Mouse (Mus musculus): ENCODE measurements around the gene Ccnd3.

Gene Ccnd3

DNA sequence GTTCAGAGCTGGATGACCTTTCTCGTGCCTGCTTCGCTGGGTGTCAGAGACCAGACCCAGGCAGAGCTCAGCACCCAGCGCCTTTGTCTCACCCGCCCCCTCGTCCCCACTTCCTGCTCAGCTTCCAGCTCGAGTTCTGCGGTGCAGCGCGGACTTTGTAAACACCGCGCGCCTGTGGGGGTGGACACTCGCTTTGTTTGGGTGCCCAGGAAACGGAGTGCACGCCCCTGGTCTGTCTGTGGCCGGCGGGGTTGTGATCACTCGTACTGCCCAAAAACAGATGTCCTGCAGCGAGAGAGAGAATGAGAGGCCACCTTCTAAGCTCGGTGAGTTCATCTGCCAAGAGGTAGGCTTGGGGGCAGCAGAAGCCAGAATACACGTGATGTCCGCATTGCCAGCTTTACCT is at the start of gene Ccnd3:
Ccnd3 (plus strand) TSS at position 111 of the 406 bp plus-strand sequence.
- peak; percentile 18; the same call in 1 of the 2 replicates for ATAC-seq (ENCODE audit: low TSS enrichment)

DNA sequence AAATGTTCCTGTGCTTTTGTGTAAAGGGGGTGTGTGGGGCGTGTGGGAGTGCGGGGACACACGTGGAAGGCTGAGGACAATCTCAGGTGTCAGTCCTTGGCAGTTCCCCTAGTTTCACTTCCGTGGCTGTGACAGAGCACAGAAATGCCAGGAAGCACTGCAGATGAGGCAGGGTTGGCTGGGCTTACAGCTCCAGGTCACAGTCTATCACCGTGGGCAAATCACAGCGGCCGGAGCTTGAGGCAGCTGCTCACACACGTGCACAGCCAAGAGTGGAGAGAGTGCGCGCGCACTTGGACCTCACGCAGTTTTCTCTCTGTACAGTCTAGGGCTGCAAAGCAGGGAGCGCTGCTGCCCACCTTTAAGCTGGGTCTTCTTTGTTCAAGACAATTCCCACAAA is 46.5 kb upstream of the Ccnd3 start:
- no peak for ATAC-seq (ENCODE audit: low TSS enrichment)

DNA sequence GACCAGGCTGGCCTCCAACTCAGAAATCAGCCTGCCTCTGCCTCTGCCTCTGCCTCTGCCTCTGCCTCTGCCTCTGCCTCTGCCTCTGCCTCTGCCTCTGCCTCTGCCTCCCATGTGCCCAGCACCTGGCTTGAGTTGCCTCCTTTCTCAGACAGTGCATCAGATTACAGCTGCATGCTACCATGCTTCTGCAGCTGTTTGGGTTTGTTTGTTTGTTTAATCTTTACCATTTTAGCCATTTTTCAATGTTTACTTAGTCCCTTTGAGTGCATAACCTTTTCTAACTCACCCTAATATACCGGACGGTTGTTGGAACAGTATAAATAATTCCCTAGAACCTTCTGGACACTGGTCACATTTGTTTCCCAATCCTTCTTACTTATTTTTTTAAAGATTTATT is 45.9 kb upstream of the Ccnd3 start:
- ATAC-seq (ENCODE audit: low TSS enrichment) = no peak

DNA sequence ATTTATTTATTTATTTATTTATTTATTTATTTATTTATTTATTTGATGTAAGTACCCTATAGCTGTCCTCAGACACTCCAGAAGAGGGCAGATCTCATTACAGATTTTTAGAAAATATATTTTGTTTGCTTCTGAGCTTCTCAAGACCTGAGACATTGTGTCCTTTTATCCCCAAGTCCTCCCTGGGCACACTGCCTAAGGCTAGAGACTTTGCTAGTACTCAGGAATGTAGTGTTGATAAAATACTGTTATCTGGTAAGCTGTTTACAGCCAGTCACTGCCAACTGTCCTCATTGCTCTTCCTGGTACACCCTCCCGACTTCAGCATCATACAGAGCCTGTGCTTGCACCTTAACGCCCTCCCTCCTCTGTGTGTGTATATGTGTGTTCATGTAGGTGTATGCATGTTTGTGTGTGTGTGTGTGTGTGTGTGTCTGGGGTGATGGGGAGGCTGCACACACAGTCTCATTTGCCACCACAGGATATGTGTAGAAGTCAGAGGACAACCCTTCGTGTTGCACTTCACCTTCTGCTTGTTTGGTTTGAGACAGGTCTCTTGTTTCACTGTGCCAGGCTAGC is 45.4 kb upstream of the Ccnd3 start:
- no peak for ATAC-seq (ENCODE audit: low TSS enrichment)

DNA sequence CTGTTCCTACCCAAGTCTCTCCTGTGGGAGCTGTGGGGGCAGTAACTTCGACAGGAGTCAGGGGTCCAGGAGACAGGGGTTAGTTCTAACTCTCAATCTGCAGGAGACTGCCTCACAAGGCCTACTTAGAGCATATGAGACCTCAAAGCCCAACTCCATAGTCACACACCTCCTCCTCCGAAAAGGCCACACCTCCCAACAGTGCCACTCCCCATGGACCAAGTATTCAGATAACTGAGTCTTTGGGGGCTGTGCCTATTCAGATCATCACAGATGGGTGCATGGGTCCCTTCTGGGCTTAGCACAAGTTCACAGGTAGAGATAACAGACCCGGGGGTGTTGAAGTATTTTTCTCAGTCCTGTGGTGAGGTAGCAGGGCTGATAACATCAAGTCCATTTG is 43.2 kb upstream of the Ccnd3 start:
- ATAC-seq (ENCODE audit: low TSS enrichment) = no peak

DNA sequence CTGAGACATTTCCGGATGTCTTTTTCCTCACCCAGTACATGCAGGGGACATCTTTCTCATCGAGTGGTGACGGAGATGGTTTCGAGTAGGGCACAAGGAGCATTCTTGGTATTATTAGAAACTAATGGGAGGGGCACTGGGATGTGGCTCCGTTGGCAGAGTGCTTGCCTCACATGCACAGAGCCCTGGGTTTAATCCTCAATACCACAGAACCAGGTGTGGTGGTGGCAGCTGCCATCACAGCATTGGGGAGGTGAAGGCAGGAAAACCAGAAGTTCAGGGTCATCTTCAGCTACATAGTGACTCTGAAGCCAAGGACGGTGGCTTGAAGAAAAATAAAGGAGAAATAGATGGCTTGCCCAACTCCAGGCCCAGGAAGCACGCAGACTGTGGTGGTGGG is 42.6 kb upstream of the Ccnd3 start:
- no peak for ATAC-seq (ENCODE audit: low TSS enrichment)

DNA sequence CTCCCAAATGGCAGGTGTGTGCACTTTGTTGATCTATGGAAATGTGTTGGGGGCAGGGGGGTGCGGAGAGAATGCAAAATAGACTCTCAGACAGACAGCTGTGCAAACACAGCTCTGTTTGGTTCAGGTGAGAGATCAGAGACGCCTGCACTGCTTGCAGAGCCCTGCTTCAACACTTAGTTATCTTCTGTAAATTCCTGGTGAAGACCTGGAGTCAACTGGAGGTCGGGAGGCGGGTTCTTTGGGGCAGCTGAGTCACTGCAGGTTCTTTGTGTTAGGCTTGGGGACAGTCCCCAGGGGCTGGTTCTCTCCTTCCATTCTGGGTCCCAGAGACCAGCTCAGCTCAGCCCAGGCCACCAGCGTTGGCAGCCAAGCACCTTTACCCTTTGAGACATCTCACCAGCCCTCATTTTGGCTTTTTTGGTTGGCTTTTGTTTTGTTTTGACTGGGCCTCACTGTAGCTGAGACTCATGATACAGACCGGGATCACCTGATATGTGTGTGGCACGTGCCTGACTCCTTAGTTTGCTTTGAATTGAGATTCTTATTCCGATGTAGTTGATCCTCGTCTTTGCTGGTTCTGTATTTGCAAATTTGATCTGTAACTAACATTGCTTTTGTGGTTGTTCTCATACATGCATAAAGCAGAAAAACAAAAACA is 42.0 kb upstream of the Ccnd3 start:
- ATAC-seq (ENCODE audit: low TSS enrichment) = no peak

DNA sequence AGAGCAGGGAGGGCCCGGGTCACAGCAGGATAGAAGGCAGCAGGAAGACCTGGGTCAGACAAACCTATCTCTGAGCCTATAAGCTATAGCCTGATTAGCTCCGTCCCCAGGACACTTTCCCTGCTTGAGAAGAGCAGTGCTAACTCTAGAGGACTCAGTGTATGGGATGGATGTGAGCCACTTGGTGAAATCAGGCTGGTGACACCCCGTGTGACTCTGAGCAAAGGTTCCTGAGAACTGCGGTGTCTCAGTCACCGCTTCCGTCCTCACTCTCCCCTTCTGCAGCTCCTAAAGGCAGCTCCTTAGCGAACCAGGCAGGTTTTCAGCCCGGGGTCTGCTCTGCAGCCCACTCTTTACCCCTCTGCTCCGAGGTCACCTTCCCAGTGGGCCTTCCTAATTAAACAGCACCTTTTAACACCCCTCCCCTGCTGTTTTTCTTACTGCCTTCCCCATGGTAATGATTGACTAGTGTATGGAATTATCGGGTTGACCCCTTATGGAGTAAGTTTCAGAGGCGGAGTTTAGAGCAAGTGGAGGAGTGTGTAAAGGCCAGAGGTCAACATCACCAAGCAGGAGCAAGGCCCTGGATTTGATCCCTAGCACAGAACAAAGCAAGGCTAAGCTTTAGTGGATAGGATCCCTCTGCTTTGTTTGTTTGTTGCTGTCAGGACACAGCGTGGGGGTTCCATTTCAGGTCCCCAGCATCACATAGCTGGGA is 40.4 kb upstream of the Ccnd3 start:
- ATAC-seq (ENCODE audit: low TSS enrichment) = no peak

DNA sequence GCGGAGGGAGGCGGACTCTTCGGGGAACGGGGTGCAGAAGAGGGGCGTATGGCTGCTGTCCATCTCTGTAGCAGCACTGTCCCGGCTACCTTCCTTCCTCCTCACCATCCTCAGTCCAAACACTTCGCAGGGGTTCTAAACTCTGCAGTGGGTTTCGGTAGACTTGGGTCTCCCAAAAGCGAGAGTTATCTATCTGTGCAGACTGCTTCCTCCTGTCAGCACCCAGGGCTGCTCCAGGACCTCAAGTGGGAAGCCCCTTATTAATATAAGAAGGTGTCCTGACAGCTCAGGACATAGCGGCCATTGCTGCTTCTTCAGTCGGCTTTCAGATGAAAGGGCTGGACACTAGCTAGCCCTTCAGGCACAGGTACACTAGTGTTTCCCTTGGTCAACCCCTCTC is 39.8 kb upstream of the Ccnd3 start:
- ATAC-seq (ENCODE audit: low TSS enrichment) = no peak

DNA sequence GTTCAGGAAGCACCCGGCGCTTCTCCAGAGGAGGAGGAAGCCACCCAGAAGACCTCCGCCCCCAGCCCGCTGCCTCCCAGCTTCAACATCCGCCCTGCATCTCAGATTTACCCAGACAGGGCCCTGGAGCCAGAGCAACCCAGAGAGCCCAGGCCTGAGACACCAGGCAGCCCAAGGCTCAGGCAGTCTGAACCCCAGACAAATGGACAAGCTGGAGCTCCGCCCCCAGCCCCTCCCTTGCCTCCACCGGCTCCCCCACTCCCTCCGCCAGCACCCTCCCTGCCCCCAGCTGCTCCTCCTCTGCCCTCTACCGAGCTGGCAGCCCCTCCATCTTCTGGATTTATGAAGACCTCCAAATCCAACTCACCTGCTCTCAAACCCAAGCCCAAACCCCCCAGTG is 38.6 kb upstream of the Ccnd3 start:
- no peak for ATAC-seq (ENCODE audit: low TSS enrichment)

DNA sequence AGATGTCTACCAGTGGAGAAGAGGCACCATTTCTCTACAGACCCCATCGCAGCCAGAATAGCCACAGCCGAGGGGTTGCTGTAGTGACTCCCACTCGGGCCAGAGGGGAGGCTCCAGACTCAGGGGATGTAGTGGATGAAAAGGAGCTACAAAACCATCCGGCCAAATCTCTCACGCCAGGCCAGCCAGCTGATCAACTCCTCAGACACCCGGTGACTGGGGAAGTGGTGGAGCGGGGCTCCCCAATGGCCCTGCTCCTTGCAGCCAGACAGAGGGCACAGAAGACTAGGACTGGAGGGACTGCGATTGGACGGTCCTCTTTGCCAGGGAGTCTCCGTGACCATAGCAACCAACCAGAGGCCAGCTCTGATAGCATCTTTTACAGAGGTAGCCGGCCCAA is 37.2 kb upstream of the Ccnd3 start:
- ATAC-seq (ENCODE audit: low TSS enrichment) = no peak

DNA sequence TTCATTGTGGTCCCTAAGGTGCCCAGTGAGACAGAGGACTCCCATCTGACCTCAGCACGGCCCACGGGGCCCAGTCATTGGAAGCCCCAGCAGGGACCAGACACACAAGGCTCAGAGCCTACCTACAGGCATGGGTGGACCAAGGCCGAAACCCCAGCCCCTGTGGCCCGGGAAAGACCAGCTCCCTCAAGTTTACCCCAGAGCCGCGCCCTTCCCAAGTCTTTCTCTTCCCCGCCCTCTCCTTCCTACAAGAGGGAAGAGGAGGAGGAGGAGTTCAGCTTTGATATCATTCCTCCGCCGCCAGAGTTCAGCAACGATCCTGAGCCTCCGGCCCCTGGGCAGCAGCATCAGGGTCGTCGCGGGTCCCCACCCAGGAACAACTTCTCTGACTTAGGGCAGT is 36.8 kb upstream of the Ccnd3 start:
- no peak for ATAC-seq (ENCODE audit: low TSS enrichment)

DNA sequence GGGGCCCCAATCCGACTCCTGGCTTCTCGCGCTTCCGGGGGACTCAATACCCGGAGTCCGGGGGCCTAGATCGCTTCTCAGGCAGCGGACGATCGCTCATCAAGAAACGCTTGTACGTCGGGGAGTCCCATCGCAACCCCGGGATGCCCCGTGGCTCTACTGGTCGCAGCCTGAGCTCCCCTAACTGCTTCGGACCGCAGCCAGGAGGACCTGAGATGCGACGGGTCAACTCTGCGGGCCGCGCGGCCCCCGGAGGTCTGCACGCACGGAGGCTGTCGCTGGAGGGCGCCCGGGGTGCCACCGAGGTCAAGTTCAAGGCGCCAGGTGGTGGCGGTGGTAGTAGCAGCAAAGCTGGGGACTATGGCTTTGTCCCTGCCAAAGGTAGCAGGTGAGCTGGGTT is 36.4 kb upstream of the Ccnd3 start:
- ATAC-seq (ENCODE audit: low TSS enrichment) = no peak

DNA sequence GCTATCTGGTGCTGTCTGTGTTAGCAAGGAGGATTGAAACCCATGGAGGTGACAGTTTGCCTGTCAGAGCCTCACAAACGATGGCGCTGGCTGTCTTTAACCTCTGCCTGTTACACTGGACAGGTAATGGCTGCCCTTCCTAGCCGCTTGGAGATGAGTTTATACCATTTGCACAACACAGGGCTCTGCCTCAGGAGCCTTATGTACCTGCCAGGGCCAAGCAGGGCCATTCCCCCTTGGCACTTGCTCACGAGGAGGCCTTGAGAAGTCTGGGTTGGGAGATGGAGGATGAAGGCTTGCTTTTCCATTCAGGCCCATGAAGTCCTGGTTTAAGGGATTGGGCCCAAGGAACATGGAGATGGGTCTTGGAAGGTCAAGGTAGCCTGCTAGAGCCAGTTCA is 35.2 kb upstream of the Ccnd3 start:
- ATAC-seq (ENCODE audit: low TSS enrichment) = no peak

DNA sequence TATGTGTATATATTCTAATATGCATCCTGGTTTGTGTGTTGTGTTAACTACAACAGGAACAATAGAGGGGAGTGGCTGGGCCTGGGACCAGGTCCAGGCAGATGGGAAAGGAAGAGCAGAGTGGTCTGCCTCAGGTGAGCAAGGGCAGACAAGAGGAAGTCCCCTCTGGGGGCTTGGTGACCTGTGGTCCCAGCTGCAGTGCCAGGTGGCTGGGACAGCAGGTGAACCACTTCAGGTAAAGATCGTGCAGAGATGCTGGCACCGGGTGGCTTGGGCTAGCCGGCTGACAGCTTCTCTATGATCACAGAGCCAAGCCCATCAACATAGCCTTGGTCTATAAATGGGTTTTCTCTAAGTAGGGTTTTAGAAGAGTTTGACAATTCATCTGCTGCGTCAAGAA is 34.7 kb upstream of the Ccnd3 start:
- no peak for ATAC-seq (ENCODE audit: low TSS enrichment)

DNA sequence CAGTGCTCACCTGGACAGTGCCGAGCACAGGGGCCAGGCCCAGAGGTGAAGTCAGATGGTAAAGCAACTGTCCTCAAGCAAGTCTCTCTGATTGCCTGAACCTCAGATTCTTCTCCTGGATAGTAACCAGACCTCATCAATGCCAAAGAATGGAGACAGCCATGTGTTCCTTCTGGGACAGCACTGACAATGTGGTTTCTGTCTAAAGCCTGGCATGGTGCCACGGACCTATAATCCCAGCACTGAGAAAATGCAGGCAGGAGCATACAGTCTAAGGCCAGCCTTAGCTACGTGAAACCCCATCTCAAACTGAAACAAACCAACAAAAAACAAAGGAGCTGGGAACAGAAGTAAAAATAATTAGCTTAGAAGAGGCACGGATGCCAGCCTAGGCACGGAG is 34.2 kb upstream of the Ccnd3 start:
- no peak for ATAC-seq (ENCODE audit: low TSS enrichment)

DNA sequence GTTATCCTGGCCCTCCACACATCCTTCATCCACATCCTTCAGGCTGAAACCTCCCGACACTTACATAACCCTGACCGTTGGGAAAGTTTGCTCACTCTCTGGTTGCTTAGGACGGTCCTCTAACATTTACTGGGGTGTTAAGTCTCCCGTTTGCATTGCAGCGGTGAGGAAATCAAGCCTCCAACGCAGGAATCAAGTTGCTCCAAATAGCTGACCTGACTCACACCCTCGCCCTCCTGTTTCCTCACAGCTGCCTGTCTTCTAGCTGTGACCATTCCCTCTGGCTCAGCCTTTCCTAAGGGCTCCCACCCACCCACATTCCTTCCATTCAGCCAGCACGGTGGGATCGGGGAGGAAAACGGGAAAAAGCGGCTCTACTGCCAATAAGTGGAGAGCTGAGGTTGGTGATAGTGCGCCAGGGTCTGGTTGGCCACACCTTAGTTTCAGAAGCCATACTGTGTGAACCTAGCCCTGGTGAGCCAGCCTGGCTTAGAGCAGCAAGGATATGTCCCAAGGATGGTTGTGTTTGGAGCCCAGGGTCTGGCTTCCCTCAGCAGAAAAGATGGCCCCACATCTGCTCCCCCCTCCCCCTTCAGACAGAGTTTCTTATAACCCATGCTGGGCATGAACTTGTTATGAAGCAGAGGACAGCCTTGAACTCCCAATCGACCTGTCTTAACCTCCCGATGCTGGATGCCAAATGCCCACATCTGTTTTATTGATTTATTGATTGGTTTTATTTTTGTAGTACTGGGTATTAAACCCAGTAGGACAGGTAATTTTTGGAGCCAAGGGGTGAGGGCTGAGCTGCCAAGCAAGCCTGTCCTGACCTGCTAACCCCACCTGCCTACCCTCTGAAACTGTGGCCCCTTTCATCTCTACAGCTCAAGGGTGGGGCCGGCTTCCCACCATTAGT is 32.2 kb upstream of the Ccnd3 start:
- ATAC-seq (ENCODE audit: low TSS enrichment) = no peak

DNA sequence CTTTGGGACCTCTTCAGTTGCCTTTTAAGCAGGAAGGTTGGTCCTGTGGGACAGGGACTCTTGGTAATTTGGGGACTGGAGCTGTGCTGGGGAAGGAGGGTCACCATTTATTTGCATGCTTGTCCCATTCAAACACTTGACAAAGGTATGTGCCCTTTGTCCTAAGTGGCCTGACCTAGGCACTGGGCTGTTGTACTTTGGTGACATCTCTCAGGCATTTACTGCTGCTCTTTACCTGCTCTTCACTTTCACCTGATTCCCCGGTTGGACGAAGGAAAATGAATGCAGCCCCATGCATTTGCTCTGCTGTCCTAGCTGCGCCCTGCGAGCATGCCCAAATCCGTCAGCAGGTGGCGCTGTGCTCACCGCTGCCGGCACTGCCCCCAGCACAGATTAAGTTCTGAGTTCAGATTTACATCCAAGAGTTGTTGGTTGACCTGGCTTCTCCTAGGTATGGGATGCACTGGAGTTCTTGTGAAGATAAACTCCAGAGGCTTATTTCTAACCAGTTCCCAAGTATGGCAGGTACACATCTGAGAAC is 31.3 kb upstream of the Ccnd3 start:
- ATAC-seq (ENCODE audit: low TSS enrichment) = no peak

DNA sequence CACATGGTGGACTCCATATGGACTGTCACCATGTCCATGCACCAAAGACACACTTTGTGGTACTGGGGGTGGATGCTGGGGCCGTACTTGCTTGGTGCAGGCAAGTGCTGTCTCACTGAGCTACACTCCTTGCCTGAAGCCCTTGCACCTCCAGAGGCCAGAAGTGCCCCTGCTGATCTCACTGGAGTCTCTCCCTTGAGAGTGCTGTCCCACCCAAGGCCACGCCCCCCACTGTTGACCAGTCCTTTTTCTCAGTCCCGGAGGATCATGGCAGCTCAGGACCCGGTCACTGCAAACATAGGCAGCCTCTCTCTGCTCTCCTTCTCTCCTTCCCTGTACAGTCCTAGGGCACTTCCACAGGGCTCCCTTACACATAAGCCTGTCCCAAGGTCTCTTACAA is 30.6 kb upstream of the Ccnd3 start:
- no peak for ATAC-seq (ENCODE audit: low TSS enrichment)

DNA sequence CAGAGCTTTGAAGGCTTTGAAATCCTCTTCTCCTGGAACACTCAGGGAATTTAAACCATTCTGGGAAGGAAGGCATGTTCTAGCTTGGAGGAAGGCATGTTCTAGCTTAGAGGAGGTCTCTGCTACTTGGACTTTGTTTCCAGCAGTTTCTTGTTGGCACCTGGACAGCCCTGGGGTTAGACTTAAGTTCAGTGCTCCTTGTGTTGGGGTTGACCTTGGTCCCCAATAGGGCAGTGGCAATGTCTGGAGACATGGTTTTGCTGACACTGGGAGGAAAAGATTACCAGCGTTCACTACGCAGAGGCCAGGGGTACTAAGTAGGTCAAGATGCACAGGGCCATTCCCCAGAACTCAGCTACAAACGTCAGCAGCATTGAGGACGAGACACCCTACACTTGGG is 29.7 kb upstream of the Ccnd3 start:
- ATAC-seq (ENCODE audit: low TSS enrichment) = no peak

DNA sequence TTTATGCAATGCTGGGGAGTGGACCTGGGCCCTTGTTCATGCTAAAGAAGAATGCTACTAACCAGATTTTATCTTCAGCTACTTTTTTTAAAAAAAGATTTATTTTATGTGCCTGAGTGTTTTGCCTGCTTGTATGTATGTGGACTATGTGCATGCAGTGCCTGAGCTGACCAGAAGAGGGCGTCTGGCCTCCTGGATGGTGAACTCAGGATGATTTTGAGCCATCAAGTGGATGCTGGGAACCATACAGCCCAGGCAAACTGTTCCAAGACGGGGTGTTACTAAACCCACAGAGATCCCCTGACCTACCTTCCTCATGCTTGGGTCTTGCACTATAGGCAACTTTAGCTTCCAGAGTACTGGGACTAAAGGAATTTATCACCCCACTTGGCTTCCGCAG is 29.1 kb upstream of the Ccnd3 start:
- ATAC-seq (ENCODE audit: low TSS enrichment) = no peak

DNA sequence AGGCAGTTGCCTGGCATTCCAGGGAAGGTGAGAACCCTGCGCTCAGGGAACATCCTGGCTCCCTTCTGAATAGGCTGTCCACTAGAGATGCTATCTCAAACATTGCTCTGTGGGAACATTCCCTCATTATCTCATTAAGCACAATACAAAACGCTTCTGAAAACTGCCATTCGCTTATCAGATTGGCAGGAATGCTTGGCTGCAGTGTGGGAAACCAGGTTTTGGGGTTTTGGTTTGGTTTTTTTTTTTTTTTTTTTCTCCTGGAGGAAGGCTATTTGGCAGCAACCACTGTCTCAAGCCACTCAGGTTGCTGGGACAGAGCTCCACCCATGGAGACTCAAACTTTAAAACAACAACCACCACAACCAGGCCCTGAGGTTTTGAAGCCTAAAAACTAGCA is 25.0 kb upstream of the Ccnd3 start:
- ATAC-seq (ENCODE audit: low TSS enrichment) = no peak
